Mouse (Mus musculus): ENCODE data around the gene Ppy. TPM values are rescaled to one million over a fixed set of nuclear protein-coding genes. Genes with fewer than 3 reads are reported as not detected.

The Ppy gene
- total RNA-seq, 2 experiments from 2014 or later = not detected

GRCm38 (mm10) chr11:102089088-102089808 is 11.9 kb downstream of the Ppy start:
- peak; percentile 82 for DNase-seq (ENCODE audit: low spot score in 2 of 2)

GRCm38 (mm10) chr11:102087931-102088898 is 12.9 kb downstream of the Ppy start, which contains the start of gene Mpp2:
Mpp2 (minus strand) TSS chr11:102088515.
- peak; percentile 73 to 75 for DNase-seq (ENCODE audit: low spot score in 2 of 2)

- DNase-seq (ENCODE audit: low spot score in 2 of 2) = peak; percentile 84 to 89
These were observed 13.9 kb downstream of the Ppy start for GRCm38 (mm10) chr11:102087081-102087751.

- peak; percentile 73 to 78 for DNase-seq (ENCODE audit: low spot score in 2 of 2)
These were observed 14.8 kb downstream of the Ppy start for GRCm38 (mm10) chr11:102086331-102086730.

GRCm38 (mm10) chr11:102084159-102084558 is 17.0 kb downstream of the Ppy start:
- no peak for DNase-seq (ENCODE audit: low spot score in 2 of 2)

- no peak for DNase-seq (ENCODE audit: low spot score in 2 of 2)
These were observed 17.9 kb downstream of the Ppy start for GRCm38 (mm10) chr11:102083193-102083592.

- DNase-seq (ENCODE audit: low spot score in 2 of 2) = peak; percentile 81 to 88
These were observed 18.8 kb downstream of the Ppy start for GRCm38 (mm10) chr11:102082322-102082721.

- DNase-seq (ENCODE audit: low spot score in 2 of 2) = no peak
These were observed 27.4 kb downstream of the Ppy start for GRCm38 (mm10) chr11:102073722-102074121.

- no peak for DNase-seq (ENCODE audit: low spot score in 2 of 2)
These were observed 28.4 kb downstream of the Ppy start for GRCm38 (mm10) chr11:102072729-102073128.

- DNase-seq (ENCODE audit: low spot score in 2 of 2) = no peak
These were observed 30.7 kb downstream of the Ppy start for GRCm38 (mm10) chr11:102070426-102070825.

GRCm38 (mm10) chr11:102069633-102070032 is 31.5 kb downstream of the Ppy start:
- no peak for DNase-seq (ENCODE audit: low spot score in 2 of 2)

GRCm38 (mm10) chr11:102068969-102069368 is 32.1 kb downstream of the Ppy start:
- DNase-seq (ENCODE audit: low spot score in 2 of 2) = no peak

GRCm38 (mm10) chr11:102063076-102063475 is 38.0 kb downstream of the Ppy start:
- no peak for DNase-seq (ENCODE audit: low spot score in 2 of 2)

- no peak for DNase-seq (ENCODE audit: low spot score in 2 of 2)
These were observed 39.1 kb downstream of the Ppy start for GRCm38 (mm10) chr11:102061941-102062473.

- DNase-seq (ENCODE audit: low spot score in 2 of 2) = peak; percentile 88 to 90
These were observed 39.7 kb downstream of the Ppy start for GRCm38 (mm10) chr11:102061236-102061940.

- DNase-seq (ENCODE audit: low spot score in 2 of 2) = peak; percentile 66 to 70
These were observed 47.3 kb downstream of the Ppy start for GRCm38 (mm10) chr11:102053847-102054246.

- no peak for DNase-seq (ENCODE audit: low spot score in 2 of 2)
These were observed 47.9 kb downstream of the Ppy start for GRCm38 (mm10) chr11:102053183-102053582.

- DNase-seq (ENCODE audit: low spot score in 2 of 2) = no peak
These were observed 48.4 kb downstream of the Ppy start for GRCm38 (mm10) chr11:102052697-102053096.

GRCm38 (mm10) chr11:102051954-102052353 is 49.2 kb downstream of the Ppy start:
- no peak for DNase-seq (ENCODE audit: low spot score in 2 of 2)

- no peak for DNase-seq (ENCODE audit: low spot score in 2 of 2)
These were observed 49.6 kb downstream of the Ppy start for GRCm38 (mm10) chr11:102051541-102051940.
